Mouse (Mus musculus) telencephalon, adult 2 months (tissue): ENCODE measurements around the gene Pigv.
"Not testable (repeated sequence)": the region's sequence is repeated elsewhere in the genome, so short reads cannot be mapped to it uniquely, and the experiment has no call there.

ENCODE experiments used
- DNase-seq: peaks from one replicate; pipeline ENCODE4 v3.0.0-alpha.2; 2011; ENCODE audit warnings: low read depth, low spot score

Pigv gene

GRCm38 (mm10) chr4:133672845-133673647, 599 bp upstream of the Pigv start:
- DNase-seq = no peak

GRCm38 (mm10) chr4:133671184-133671880, 1.1 kb downstream of the Pigv start:
- DNase-seq = peak; percentile 65

- DNase-seq = no peak
Observed at GRCm38 (mm10) chr4:133669652-133670210, 2.7 kb downstream of the Pigv start.

DNA sequence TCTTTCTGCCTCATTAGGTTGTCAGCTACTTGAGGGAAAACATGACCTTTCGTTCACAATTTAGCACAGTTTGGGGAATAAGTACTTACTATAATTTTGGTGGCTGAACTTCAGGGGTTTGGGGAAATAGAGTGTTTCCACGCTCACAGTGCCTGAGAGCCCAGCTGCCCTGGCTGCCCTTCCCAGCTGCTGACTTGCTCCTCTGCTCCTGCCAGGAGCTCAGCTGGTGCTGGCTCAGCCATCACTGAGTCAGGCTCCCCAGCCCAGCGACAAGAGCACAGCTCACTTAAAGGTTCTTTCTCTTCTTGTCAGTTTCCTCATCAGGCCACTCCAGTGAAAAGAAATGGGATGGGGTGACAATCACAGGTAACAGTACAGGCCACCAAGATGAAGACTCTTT, 3.9 kb downstream of the Pigv start:
- DNase-seq = no peak

DNA sequence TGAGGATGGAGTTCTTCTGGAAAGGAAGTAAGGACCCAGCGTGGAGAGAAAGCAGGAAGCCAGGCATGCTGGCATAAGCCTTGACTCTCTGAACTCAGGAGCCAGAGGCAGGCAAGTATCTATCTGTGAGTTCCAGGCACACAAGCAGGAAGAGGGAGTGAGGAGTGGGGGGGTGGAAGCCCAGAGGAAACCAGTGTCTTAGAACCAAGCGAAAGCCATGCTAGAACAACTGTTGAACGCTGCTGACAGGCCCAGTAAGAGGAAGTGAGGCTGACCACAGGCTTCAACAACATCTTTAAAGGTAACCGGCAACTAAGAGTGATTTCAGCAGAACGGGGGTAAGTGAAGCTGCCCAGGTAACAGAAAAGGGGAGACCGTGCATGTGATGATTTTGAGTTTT, 6.2 kb downstream of the Pigv start:
- DNase-seq = no peak

DNA sequence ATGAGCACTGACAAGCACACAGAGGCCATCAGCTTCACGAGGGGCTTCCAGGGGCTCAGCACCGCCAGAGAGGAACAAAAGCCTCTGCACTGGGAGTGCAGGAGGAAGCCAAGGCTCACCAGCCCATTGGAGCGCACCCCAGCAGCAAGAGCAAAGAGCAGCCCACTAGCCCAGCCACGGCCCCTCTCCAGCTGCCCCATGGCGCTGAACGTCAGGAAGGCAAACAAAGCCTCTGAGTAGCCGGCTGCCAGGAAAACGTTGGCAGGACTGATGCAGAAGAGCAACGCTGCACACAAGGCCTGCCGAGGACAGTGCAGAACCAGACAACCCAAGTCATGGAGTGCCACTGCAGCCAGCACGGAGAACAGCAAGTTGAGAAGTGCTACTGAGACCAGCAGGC, 7.3 kb downstream of the Pigv start:
- DNase-seq = no peak

- no peak for DNase-seq
Observed at GRCm38 (mm10) chr4:133662945-133663344, 9.5 kb downstream of the Pigv start.

DNA sequence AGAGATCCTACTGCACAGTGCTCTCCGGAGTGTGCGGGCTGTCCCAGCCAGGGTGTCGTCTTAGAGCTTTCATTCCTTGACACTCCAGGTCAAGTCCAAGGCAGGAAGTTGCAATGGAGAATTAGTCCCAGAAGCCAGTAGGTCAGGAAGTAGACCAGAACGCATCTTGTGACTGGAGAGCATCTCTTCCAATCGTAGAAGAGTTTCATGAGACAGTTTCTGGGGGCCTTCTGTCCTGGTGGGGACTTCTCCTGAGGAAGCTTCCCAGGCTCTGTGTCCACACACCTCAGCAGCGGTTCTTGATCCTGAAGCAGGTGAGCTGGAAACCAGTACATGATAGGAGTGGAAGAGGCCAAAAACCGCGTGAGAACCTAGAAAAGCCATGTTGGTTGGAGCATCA, 10.0 kb downstream of the Pigv start:
- DNase-seq = no peak

GRCm38 (mm10) chr4:133660193-133661155, 12.0 kb downstream of the Pigv start:
- peak; percentile 62 for DNase-seq

GRCm38 (mm10) chr4:133659497-133660192, 12.8 kb downstream of the Pigv start:
- DNase-seq = no peak

- DNase-seq = no peak
Observed at GRCm38 (mm10) chr4:133658729-133659128, 13.7 kb downstream of the Pigv start.

DNA sequence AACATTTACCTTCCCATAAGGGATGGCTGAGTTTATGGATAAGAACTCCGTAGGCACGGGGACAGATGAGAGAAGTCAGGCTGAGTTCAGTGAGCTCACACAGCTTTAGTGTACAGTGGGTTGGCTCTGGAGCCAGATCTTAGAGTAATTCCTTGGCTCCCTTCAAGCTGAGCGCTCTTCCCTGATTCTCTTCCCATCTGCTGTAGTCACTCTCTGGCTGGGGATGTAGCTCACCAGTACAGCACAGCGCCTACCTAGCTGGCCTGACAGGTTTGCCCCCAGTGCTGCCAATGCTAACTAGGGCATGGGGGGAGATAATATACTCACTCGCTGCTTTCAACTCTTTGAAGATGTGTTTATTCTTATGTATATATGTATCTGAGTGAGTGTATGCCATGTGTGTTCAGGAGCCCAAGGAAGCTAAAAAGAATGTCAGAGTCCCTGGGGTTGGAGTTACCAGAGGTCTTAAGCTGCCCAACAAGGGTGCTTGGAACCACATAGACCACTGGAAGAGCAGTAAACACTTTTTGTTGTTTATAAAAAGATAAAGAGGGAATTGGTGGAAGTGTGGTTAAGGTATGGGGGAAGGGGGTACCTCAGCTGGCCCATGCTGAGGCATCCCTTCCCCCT, 14.5 kb downstream of the Pigv start:
- no peak for DNase-seq

- no peak for DNase-seq
Observed at GRCm38 (mm10) chr4:133656997-133657396, 15.4 kb downstream of the Pigv start.

DNA sequence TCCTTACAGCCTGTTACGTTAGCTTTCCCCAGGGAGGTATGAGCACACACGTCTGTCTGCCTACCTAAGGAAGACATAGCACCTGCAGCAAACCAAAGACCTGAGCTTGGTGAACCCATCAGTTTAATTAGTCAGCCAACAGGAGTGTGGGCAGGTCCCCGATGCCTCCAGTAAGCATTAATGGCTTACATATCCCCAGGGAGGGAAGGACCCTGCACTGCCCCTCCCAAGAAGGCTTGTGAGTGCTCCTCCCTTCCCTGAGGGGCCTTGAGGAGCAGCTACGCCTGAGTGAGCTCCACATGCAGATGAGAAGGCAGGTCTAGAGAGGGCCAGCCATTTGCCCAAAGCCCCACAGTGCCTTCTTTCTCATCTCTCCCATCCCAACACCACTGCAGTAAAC, 16.2 kb downstream of the Pigv start:
- DNase-seq = no peak

- DNase-seq = not testable (repeated sequence)
Observed at GRCm38 (mm10) chr4:133654070-133654469, 18.4 kb downstream of the Pigv start.

DNA sequence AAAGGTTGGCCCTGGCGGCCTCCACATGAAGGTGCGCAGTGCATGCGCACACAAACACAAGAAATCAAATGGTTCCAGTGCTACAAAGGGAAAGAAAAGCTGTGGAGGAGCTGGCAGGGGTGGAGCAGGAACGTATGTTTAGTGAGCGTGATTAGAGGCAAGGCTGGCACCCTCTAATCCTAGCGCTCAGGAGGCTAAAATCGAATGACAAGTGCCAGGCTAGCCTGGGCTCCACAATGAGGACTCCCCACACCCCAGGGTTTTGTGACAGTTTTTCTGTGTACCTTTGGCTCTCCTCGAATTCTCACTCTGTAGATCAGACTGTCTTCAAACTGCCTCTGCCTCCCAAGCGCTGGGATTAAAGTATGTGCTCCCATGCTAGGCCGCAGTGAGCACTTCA, 19.7 kb downstream of the Pigv start:
- DNase-seq = no peak

GRCm38 (mm10) chr4:133651986-133652385, 20.5 kb downstream of the Pigv start:
- no peak for DNase-seq

DNA sequence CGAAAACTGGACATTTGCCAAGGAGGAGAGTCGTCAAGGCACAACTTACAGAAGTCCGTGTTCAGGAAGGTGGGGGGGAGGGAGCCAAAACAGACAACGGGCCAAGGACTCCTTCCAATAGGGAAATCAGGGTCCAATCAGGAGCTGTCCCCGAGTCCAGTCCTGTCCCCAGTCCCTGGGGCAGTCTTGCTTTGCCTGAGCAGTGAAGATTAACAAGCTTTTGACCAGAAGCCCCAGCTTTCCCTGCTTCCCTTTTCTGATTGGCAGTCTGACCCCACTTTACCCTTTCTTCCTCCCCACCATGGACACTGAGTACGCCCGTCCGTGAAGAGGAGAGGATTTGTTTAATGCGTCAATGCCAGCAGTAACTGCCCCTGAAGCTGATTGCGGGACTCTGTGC, 21.0 kb downstream of the Pigv start:
- no peak for DNase-seq

- no peak for DNase-seq
Observed at GRCm38 (mm10) chr4:133649989-133650699, 22.3 kb downstream of the Pigv start, which contains the start of gene Zdhhc18. Gene Zdhhc18 (minus strand): TSS chr4:133650154.

GRCm38 (mm10) chr4:133649464-133649863, 23.0 kb downstream of the Pigv start:
- DNase-seq = not testable (repeated sequence)
